Mouse (Mus musculus) hindbrain, embryonic 10.5 days (tissue): ENCODE measurements around the gene Fcrl5. TPM values are rescaled to one million over a fixed set of nuclear protein-coding genes. Genes with fewer than 3 reads are reported as not detected.
"Not testable (repeated sequence)": the region's sequence is repeated elsewhere in the genome, so short reads cannot be mapped to it uniquely, and the experiment has no call there.

Source experiments
- DNase-seq: peaks from one replicate; pipeline ENCODE4 v3.0.0-alpha.2; 2017; ENCODE audit warnings: low spot score
- H3K27ac ChIP-seq: fragments of 300-500 bp; sonication (generic); 2 replicates; pipeline ENCODE4 v1.5.1; 2016; ENCODE audit warnings: mild to moderate bottlenecking, moderate library complexity
- H3K27me3 ChIP-seq: fragments of 300-500 bp; sonication (generic); 2 replicates; pipeline ENCODE4 v1.6.1; 2016; ENCODE audit warnings: mild to moderate bottlenecking; ENCODE audit not compliant: poor library complexity, insufficient read depth, severe bottlenecking
- H3K36me3 ChIP-seq: fragments of 300-500 bp; sonication (generic); 2 replicates; pipeline ENCODE4 v1.6.1; 2016; ENCODE audit warnings: mild to moderate bottlenecking, moderate library complexity
- H3K4me1 ChIP-seq: fragments of 300-500 bp; sonication (generic); replicated peaks from 2 replicates; pipeline ENCODE4 v1.6.1; 2016; ENCODE audit warnings: mild to moderate bottlenecking
- H3K4me3 ChIP-seq: fragments of 300-500 bp; sonication (generic); 2 replicates; pipeline ENCODE4 v1.5.1; 2016; ENCODE audit warnings: mild to moderate bottlenecking, moderate library complexity
- H3K9me3 ChIP-seq: fragments of 300-500 bp; sonication (generic); 2 replicates; pipeline ENCODE4 v1.6.1; 2016; ENCODE audit warnings: mild to moderate bottlenecking, moderate library complexity
- WGBS: fragments of 180-500 bp; shearing (Covaris S2); methylation state at CpG from one replicate; pipeline ENCODE4 v1.1.7; 2016; 5-methylcytosine and 5-hydroxymethylcytosine counted together
- polyA plus RNA-seq: library from polyadenylated mRNA; unstranded; fragments of >200 nt; fragmentation: Nextera tagmentation; extraction: Ambion mirVana; gene quantifications from 2 replicates; pipeline ENCODE4 v1.2.1, GENCODE M21; 2016

Fcrl5 gene
- polyA plus RNA-seq, 1 experiment from 2014 or later = not detected

- Histone ChIP-seq H3K27me3 (no peaks in the 10 kb centered on the region), H3K36me3 (no peaks in the 10 kb centered on the region), H3K9me3 (0 out of 2 replicates have a peak, but pooled peaks cover 3% of the 10 kb centered on the region), H3K4me1 (no peaks in the 10 kb centered on the region), H3K27ac (no peak overlapping the region), H3K4me3 (no peak overlapping the region)
- WGBS = 85% methylated on average over 6 of the region's 6 CpGs
- DNase-seq = no peak
These were observed 31.4 kb downstream of the Fcrl5 start for GRCm38 (mm10) chr3:87467011-87467410.

DNA sequence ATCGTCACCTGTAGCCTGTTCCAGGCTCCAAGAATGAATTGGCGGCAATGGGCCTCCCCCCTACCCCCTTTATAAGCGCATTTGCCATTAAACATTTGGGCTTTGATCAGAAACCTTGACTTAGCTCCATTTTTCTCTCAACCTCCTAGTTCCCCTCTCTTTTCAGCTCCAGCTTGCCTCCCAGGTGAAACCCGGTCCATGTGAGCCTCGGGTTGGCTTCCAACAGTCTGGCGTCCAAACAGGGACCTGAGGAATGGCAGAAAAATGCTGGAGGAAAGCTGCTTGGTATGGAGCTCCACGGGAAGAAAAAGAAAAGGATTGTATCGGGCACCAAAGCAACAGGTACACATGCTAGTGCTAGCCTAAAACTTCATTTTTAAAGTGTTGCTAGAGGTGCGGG lies 31.8 kb downstream of the Fcrl5 start:
- 88% methylated on average over 9 of the region's 9 CpGs for WGBS
- DNase-seq = no peak
- Histone ChIP-seq H3K9me3 (0 out of 2 replicates have a peak, but pooled peaks cover 3% of the 10 kb centered on the region), H3K36me3 (no peaks in the 10 kb centered on the region), H3K27me3 (no peaks in the 10 kb centered on the region), H3K4me3 (no peak overlapping the region), H3K27ac (no peak overlapping the region), H3K4me1 (no peaks in the 10 kb centered on the region)

GRCm38 (mm10) chr3:87477948-87478347 lies 42.4 kb downstream of the Fcrl5 start:
- WGBS = 90% methylated on average over 3 of the region's 3 CpGs
- H3K36me3 ChIP-seq, DNase-seq: not testable (repeated sequence)

GRCm38 (mm10) chr3:87478596-87478995 lies 43.0 kb downstream of the Fcrl5 start:
- peaks cover 14% of the 10 kb centered on the region; the same call in 1 of the 2 replicates for H3K9me3 ChIP-seq
- not testable (repeated sequence) for H3K4me1 ChIP-seq, H3K4me3 ChIP-seq, H3K27me3 ChIP-seq, H3K36me3 ChIP-seq, H3K27ac ChIP-seq, DNase-seq
- WGBS = 87% methylated on average over 6 of the region's 6 CpGs

More at GRCm38 (mm10) chr3:87477948-87478347, 42.4 kb downstream of the Fcrl5 start:
- H3K27ac ChIP-seq, H3K4me3 ChIP-seq, H3K27me3 ChIP-seq, H3K4me1 ChIP-seq: not testable (repeated sequence)
- peaks cover 14% of the 10 kb centered on the region; the same call in 1 of the 2 replicates for H3K9me3 ChIP-seq

GRCm38 (mm10) chr3:87479230-87479629 lies 43.7 kb downstream of the Fcrl5 start:
- DNase-seq, H3K4me3 ChIP-seq, H3K36me3 ChIP-seq, H3K27me3 ChIP-seq, H3K27ac ChIP-seq, H3K4me1 ChIP-seq: not testable (repeated sequence)
- H3K9me3 ChIP-seq = peaks cover 14% of the 10 kb centered on the region; the same call in 1 of the 2 replicates

DNA sequence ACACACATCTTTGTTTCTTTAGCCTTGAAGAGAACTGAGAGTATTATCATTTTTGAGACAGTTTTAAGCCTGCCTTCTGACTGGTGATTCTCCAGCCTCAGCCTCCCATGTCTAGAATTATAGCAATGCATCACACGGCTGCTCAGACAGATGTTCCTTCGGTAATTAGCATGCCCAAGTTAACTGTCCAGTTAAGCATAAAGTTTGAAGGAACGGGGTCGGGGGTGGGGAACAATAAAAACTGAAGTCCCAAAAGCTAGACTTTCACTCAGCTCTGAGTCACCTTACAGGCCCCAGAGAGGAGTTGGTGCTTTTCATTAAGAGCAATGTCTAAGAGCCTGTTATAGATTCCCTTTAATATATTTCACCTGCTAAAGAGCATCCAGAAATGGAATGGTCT lies 51.8 kb downstream of the Fcrl5 start:
- WGBS = 93% methylated on average over 4 of the region's 4 CpGs
- H3K36me3 ChIP-seq = no peaks in the 10 kb centered on the region
- H3K27ac ChIP-seq = no peak overlapping the region
- H3K4me3 ChIP-seq = no peak overlapping the region
- DNase-seq = no peak
- H3K9me3 ChIP-seq = no peaks in the 10 kb centered on the region
- H3K27me3 ChIP-seq = no peaks in the 10 kb centered on the region
- 0 out of 2 replicates have a peak, but pooled peaks cover 4% of the 10 kb centered on the region for H3K4me1 ChIP-seq

DNA sequence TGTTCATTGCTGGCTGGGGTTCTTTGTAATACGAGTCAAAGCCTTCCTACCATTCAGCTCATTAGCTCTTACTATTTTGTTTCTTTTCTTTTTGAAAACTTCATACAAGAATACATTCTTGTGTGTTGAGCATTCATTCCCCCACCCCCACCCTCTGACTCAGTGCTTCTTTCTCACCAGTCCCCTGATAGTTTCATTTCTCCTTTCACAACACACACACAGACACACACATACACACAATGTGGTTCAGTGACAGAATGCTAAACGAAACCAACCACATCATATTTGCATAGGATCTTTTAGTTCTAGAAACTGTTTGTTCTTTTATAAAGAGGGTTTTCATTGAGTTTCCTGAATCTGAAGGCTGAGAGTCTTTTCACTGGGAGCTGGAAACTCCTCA lies 52.3 kb downstream of the Fcrl5 start:
- Histone ChIP-seq H3K36me3 (no peaks in the 10 kb centered on the region), H3K27ac (no peak overlapping the region)
- WGBS = 69% methylated on average over 2 of the region's 2 CpGs

DNA sequence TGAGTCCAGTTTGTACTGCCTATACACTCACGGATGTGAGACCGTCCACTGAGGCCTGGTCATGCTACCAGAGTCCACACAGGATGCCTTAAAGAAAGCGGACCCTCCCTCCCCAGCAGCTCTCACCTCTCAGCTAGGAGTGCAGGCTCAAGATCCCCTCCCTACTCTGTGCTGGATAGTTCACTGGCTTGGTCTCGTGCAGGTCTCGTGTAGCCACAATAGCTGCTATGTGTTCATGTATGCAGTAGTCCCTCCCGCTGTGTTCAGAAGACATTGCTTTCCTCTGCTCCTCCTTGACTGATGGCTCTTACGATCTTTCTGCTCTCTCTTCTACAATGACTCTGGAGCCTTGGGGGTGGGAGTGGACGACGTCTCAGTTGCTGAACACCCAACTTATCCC lies 62.7 kb downstream of the Fcrl5 start:
- Histone ChIP-seq H3K36me3 (no peaks in the 10 kb centered on the region), H3K4me1 (peaks cover 11% of the 10 kb centered on the region), H3K9me3 (no peaks in the 10 kb centered on the region), H3K27me3 (0 out of 2 replicates have a peak, but pooled peaks cover 3% of the 10 kb centered on the region), H3K4me3 (no peak overlapping the region), H3K27ac (no peak overlapping the region; the same call in 1 of the 2 replicates)
- WGBS = 83% methylated on average over 9 of the region's 9 CpGs
- no peak for DNase-seq

More for the DNA sequence above, 52.3 kb downstream of the Fcrl5 start:
- H3K4me1 ChIP-seq = 0 out of 2 replicates have a peak, but pooled peaks cover 4% of the 10 kb centered on the region
- H3K9me3 ChIP-seq = no peaks in the 10 kb centered on the region
- no peak for DNase-seq
- no peaks in the 10 kb centered on the region for H3K27me3 ChIP-seq
- no peak overlapping the region for H3K4me3 ChIP-seq

GRCm38 (mm10) chr3:87499072-87499471 lies 63.5 kb downstream of the Fcrl5 start:
- Histone ChIP-seq H3K9me3 (no peaks in the 10 kb centered on the region), H3K36me3 (no peaks in the 10 kb centered on the region), H3K4me1 (peaks cover 11% of the 10 kb centered on the region), H3K27me3 (0 out of 2 replicates have a peak, but pooled peaks cover 3% of the 10 kb centered on the region), H3K27ac (no peak overlapping the region), H3K4me3 (no peak overlapping the region)
- 20% methylated on average over 3 of the region's 3 CpGs for WGBS
- DNase-seq = peak; percentile 75

DNA sequence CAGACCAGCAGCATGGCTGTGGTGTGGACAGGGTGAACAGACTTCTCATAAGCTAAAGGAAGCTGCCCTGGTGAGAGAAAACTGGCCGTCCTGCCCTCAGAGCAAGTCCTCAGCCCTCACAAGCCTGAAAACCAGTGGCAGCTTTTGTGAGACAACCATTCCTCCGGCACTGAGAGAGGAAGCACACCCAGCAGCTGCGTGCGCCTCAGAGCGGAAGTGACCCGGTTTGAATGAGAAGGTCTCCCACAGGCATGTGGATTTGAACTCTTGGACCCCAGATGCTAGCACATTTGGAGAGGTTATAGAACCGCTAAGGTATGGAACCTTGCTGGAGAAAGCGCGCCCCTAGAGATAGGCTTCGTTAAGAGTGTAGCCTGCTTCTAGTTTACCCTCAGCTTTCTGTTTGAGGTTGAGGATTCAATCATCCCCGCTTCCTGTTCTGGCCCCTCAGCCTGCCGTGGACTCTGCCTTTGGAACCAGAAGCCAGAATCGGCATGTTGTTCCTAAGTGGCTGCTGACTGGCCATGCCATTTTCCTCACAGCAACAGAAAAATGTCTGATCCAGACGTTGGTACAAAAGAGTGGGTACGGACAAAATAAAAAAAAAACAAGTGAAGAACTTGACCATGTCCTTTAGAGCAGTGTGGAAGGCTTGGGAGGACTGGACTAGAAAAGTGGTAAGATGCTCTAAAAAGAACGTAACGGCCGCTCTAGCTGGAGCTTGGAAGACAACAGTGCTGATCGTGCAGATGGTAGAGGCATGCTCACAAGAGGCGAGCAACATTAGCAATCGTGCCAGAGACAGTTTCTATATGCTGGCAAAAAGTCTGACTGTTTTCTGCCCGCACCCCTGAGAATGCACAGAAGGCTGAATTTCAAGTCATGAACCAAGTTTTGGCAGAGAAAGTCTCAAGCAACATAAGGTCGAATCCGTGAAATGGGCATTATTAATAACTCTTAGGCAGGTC lies 64.8 kb downstream of the Fcrl5 start:
- DNase-seq = no peak
- H3K4me1 ChIP-seq = peaks cover 11% of the 10 kb centered on the region
- 81% methylated on average over 24 of the region's 24 CpGs for WGBS

GRCm38 (mm10) chr3:87501151-87501550 lies 65.6 kb downstream of the Fcrl5 start:
- Histone ChIP-seq H3K27ac (no peak overlapping the region), H3K9me3 (no peaks in the 10 kb centered on the region), H3K4me3 (no peak overlapping the region), H3K27me3 (0 out of 2 replicates have a peak, but pooled peaks cover 3% of the 10 kb centered on the region), H3K4me1 (peaks cover 11% of the 10 kb centered on the region), H3K36me3 (no peaks in the 10 kb centered on the region)
- WGBS = 70% methylated on average over 8 of the region's 8 CpGs
- no peak for DNase-seq

More for the DNA sequence above, 64.8 kb downstream of the Fcrl5 start:
- no peak overlapping the region for H3K4me3 ChIP-seq
- no peak overlapping the region for H3K27ac ChIP-seq
- no peaks in the 10 kb centered on the region for H3K36me3 ChIP-seq
- 0 out of 2 replicates have a peak, but pooled peaks cover 3% of the 10 kb centered on the region for H3K27me3 ChIP-seq
- H3K9me3 ChIP-seq = no peaks in the 10 kb centered on the region

DNA sequence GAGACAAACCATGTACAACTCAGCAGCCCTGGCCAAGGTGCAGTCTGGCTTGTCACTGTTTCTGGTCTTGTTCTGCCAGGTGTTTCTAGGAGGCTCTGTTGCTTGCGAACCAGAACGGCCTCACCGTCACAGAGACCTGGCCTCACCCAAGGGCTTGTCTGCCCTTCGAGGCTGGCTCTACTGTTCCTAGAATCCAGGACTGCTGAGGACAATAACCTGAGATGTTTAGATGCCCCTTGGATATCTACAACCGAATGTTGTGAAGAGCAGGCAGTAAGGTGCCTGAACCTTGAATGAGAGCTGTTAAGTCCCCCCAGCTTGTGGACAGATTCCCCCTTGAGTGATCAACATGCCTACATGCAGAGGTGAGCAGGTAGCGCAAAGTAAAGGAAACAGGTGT lies 67.2 kb downstream of the Fcrl5 start:
- H3K27ac ChIP-seq = no peak overlapping the region
- H3K27me3 ChIP-seq = 0 out of 2 replicates have a peak, but pooled peaks cover 3% of the 10 kb centered on the region
- no peaks in the 10 kb centered on the region for H3K9me3 ChIP-seq
- H3K4me3 ChIP-seq = no peak overlapping the region
- peaks cover 6% of the 10 kb centered on the region; the same call in 1 of the 2 replicates for H3K4me1 ChIP-seq
- no peak for DNase-seq
- H3K36me3 ChIP-seq = no peaks in the 10 kb centered on the region
- 87% methylated on average over 6 of the region's 6 CpGs for WGBS

- H3K27me3 ChIP-seq = peaks cover 8% of the 10 kb centered on the region
- H3K36me3 ChIP-seq = no peaks in the 10 kb centered on the region
- H3K9me3 ChIP-seq = no peaks in the 10 kb centered on the region
- H3K27ac ChIP-seq = no peak overlapping the region
- peaks cover 18% of the 10 kb centered on the region for H3K4me1 ChIP-seq
- H3K4me3 ChIP-seq = no peak overlapping the region
- peak; percentile 44 for DNase-seq
- 35% methylated on average over 7 of the region's 7 CpGs for WGBS
These were observed 68.8 kb downstream of the Fcrl5 start for GRCm38 (mm10) chr3:87504330-87504729.
